Mouse (Mus musculus) heart, adult 2 months (tissue): ENCODE results near the gene Zdhhc17. TPM values are rescaled to one million over a fixed set of nuclear protein-coding genes. Genes with fewer than 3 reads are reported as not detected.

Experiments
- DNase-seq, 2 experiments: peaks; one replicate each; pipeline ENCODE4 v3.0.0; 2021
- H3K27ac ChIP-seq: fragments of 200-600 bp; 2 replicates; pipeline ENCODE4 v1.8.1; 2022
- H3K27me3 ChIP-seq: fragments of 200-500 bp; 2 replicates; pipeline ENCODE4 v1.6.1; 2012; ENCODE audit warnings: mild to moderate bottlenecking, low read length, inconsistent platforms, mixed read lengths; ENCODE audit not compliant: control insufficient read depth, insufficient read depth
- H3K36me3 ChIP-seq: fragments of 200-500 bp; 2 replicates; pipeline ENCODE4 v1.6.1; 2012; ENCODE audit warnings: low read length, inconsistent platforms; ENCODE audit not compliant: control insufficient read depth, insufficient read depth
- H3K4me1 ChIP-seq: fragments of 200-500 bp; 2 replicates; pipeline ENCODE4 v1.6.1; 2011; ENCODE audit warnings: low read length; ENCODE audit not compliant: control insufficient read depth, insufficient read depth
- H3K4me3 ChIP-seq: fragments of 200-600 bp; 2 replicates; pipeline ENCODE4 v1.8.1; 2022
- H3K79me2 ChIP-seq: fragments of 200-500 bp; replicated peaks from 2 replicates; pipeline ENCODE4 v1.6.1; 2012; ENCODE audit warnings: mild to moderate bottlenecking, inconsistent platforms, low read length, moderate library complexity, mixed read lengths; ENCODE audit not compliant: control insufficient read depth, insufficient read depth
- H3K9ac ChIP-seq: fragments of 200-500 bp; 2 replicates; pipeline ENCODE4 v1.6.1; 2012; ENCODE audit warnings: low read depth, mild to moderate bottlenecking, control low read depth, inconsistent platforms, low read length, mixed read lengths
- CTCF ChIP-seq: fragments of 200-600 bp; IDR thresholded peaks from 2 replicates; pipeline ENCODE4 v1.8.1; 2022; ENCODE audit warnings: antibody characterized with exemption, mild to moderate bottlenecking, moderate library complexity
- EP300 ChIP-seq: fragments of 200-500 bp; IDR thresholded peaks from 2 replicates; pipeline ENCODE4 v1.6.1; 2011; ENCODE audit warnings: low read depth, low read length, control low read depth; ENCODE audit not compliant: insufficient read depth
- POLR2A ChIP-seq: fragments of 200-500 bp; IDR thresholded peaks from 2 replicates; pipeline ENCODE4 v1.6.1; 2011; ENCODE audit warnings: mild to moderate bottlenecking, low read depth, low read length, control low read depth; ENCODE audit not compliant: insufficient read depth
- WGBS: fragments of 180-500 bp; shearing (Covaris S2); methylation state at CpG from one replicate; pipeline ENCODE4 v1.1.7; 2018; 5-methylcytosine and 5-hydroxymethylcytosine counted together
- intact Hi-C: fragments of 180-260 bp; cut with DNase I; formaldehyde crosslinking; loops from one replicate; pipeline ENCODE4 v1.15.1; 2025
- long read RNA-seq: library from polyadenylated mRNA; stranded (forward); transcript quantifications from one replicate; pipeline ENCODE4 v2.0.0, GENCODE M21; 2021
- polyA plus RNA-seq: library from polyadenylated mRNA; depleted of rRNA; stranded (reverse); fragments of >200 nt; gene quantifications from 2 replicates; pipeline ENCODE4 v1.2.3, GENCODE M21; 2012; rRNA removed
- total RNA-seq, 2 experiments: library from RNA; stranded (reverse); gene quantifications; 2 replicates each; pipeline ENCODE4 v1.2.3; 2021

Gene Zdhhc17
- total RNA-seq: 10 to 100 TPM; 20.5 to 27.6 TPM
- 19.0 and 32.2 TPM in 2 replicates for polyA plus RNA-seq
- long read RNA-seq: 0 reads

DNA sequence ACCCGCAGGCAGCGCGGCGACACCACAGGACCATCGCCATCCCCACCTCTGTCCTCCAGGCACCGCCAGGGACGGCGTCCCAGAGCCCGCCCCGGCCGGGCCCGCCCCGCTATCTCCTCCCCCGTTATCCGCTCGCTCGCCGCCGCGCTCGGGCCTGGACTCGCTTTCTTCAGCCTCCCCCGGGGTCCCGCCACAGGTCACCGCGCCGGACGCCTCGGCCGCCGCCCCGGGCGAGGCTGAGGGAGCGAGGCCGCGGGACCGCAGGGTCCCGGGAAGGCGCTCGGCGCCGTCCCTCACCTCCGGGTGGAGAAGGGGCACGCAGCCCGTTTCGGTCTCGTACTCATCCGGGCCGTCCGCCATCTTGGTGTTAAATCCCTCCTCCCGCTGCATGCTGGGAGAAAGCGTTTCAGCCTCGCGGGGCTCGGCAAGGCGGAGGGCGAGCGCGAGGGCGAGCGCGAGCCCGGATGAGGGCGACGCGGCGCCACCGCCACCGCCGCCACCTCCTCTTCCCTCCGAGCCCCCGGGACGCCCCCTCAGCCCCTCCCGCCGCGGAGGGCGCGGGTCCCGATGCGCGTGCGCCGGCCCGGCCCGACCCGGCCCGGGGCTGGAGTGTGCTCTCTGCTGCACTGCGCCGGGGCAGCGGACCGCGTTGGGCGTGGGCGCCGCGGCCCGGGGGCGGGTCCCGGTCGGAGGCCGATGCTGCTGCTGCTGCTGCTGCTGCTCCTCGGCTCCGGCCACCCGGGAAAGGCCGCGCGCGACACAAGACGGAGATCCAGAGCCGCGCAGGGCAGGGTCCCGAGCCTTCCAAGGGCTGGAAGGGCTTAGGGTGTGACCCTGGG, at the start of gene Zdhhc17:
Zdhhc17 (minus strand) TSS at position 500 of the 839 bp plus-strand sequence.
- H3K4me1 ChIP-seq: peaks cover 1% of the 10 kb centered on the region; the same call in 1 of the 2 replicates
- 0 out of 2 replicates have a peak, but pooled peaks cover 2% of the 10 kb centered on the region for H3K79me2 ChIP-seq
- H3K9ac ChIP-seq: peak within 1 kb of the TSS; percentile 97
- DNase-seq: peak; percentile 94 to 95
- TF ChIP-seq POLR2A: peak; percentile 82; the same call in 1 of the 2 replicates
- peak; percentile 27; the same call in 1 of the 2 replicates for TF ChIP-seq CTCF
- TF ChIP-seq EP300: 0 out of 2 replicates have a peak, but pooled peaks have one; percentile 41
- H3K27ac ChIP-seq: peak within 1 kb of the TSS; percentile 100
- H3K27me3 ChIP-seq: no peaks in the 10 kb centered on the region
- peak within 1 kb of the TSS; percentile 96 for H3K4me3 ChIP-seq
- WGBS: under 1% methylated on average over 84 of the region's 112 CpGs
- H3K36me3 ChIP-seq: no peaks in the 10 kb centered on the region
- intact Hi-C loops: loop anchor here (2.0 to 5.0 kb wide), 3 partner anchors 17 to 152 kb away; partner anchors contain the start of gene Osbpl8

DNA sequence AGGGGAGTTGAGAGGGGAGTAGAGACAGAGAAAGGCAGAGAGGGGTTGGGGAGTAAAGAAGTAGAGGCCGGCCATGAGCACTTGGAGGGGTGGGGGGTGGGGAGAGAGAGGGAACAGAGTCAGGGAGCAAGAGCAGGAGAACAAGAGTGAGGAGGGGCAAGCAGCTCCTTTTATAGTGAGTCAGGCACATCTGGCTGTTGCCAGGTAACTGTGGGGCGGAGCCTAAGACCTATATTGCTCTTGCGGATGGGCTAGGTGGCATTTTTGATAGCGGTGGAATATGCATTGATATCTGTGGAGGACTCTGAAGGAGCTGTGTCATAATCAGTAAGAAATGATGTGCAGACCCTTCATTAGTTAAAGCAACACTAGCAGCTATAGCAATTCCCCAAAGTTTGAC, 45.8 kb upstream of the Zdhhc17 start:
- no peaks in the 10 kb centered on the region for H3K36me3 ChIP-seq
- TF ChIP-seq POLR2A: no peak
- no peak for TF ChIP-seq EP300
- no peak for TF ChIP-seq CTCF
- no peaks in the 10 kb centered on the region for H3K27me3 ChIP-seq
- H3K4me1 ChIP-seq: no peaks in the 10 kb centered on the region; the same call in 1 of the 2 replicates
- no peak overlapping the region for H3K4me3 ChIP-seq
- no peaks in the 10 kb centered on the region for H3K79me2 ChIP-seq
- intact Hi-C loops: no loop called here
- DNase-seq: no peak
- H3K9ac ChIP-seq: no peak overlapping the region
- 74% methylated on average over 4 of the region's 4 CpGs for WGBS
- H3K27ac ChIP-seq: no peak overlapping the region

- no peak overlapping the region for H3K9ac ChIP-seq
- H3K4me3 ChIP-seq: no peak overlapping the region
- no peaks in the 10 kb centered on the region for H3K4me1 ChIP-seq
- intact Hi-C loops: no loop called here
- peaks cover 2% of the 10 kb centered on the region; the same call in 1 of the 2 replicates for H3K36me3 ChIP-seq
- H3K79me2 ChIP-seq: no peaks in the 10 kb centered on the region
- no peak overlapping the region for H3K27ac ChIP-seq
- TF ChIP-seq EP300 (no peak), POLR2A (no peak), CTCF (no peak)
- no peaks in the 10 kb centered on the region for H3K27me3 ChIP-seq
- no peak for DNase-seq
- WGBS: 83% methylated on average over 3 of the region's 3 CpGs
These were observed 41.7 kb upstream of the Zdhhc17 start for GRCm38 (mm10) chr10:111051606-111052005.

DNA sequence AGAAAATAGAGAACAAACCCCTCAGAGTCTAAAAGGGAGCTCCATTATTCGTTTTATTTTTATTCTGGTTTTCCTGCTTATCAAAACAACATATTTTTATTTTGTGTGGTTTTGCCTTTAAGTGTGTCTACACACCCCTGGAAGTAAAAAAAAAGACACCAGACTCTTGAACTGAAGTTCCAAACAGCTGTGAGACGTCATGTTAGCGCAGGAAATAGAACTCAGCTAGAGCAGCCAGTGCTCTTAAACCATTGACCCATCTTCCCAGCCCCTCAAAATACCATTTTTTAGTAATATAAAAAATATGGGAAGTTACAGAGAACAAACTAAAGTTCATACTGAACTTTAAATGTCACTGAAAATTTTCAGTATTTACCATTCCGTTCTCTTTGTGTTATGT, 40.6 kb upstream of the Zdhhc17 start:
- intact Hi-C loops: no loop called here
- Histone ChIP-seq H3K36me3 (peaks cover 2% of the 10 kb centered on the region; the same call in 1 of the 2 replicates), H3K4me3 (no peak overlapping the region), H3K27ac (no peak overlapping the region), H3K79me2 (no peaks in the 10 kb centered on the region), H3K4me1 (no peaks in the 10 kb centered on the region), H3K9ac (no peak overlapping the region), H3K27me3 (no peaks in the 10 kb centered on the region)
- no peak for DNase-seq
- whole genome bisulfite sequencing: 58% methylated on average over 4 of the region's 4 CpGs
- TF ChIP-seq EP300 (no peak), POLR2A (no peak), CTCF (no peak)

DNA sequence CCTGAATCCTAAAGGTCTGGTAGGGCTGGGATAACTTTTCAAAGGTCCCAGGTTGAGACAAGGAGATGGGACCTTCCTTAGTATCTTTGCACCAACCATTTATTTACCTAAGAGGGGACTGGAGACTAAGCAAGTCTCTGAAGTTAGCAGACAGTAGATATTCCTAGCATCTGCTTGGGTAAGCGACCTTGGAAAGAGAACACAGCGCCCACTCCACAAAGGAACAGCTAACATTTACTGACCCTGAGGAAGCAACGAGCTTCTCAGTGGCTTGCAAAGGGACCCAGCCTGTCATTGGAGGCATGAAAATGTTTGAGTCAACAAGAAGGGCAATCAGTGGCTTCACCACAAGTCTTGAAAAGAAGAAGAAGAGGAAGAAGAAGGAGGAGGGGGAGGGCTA, 40.1 kb upstream of the Zdhhc17 start:
- peaks cover 2% of the 10 kb centered on the region; the same call in 1 of the 2 replicates for H3K36me3 ChIP-seq
- no peak for DNase-seq
- intact Hi-C loops: no loop called here
- TF ChIP-seq CTCF (no peak), POLR2A (no peak), EP300 (no peak)
- 75% methylated on average over 3 of the region's 3 CpGs for WGBS
- H3K27ac ChIP-seq: no peak overlapping the region
- no peaks in the 10 kb centered on the region for H3K27me3 ChIP-seq
- H3K79me2 ChIP-seq: no peaks in the 10 kb centered on the region
- H3K4me1 ChIP-seq: no peaks in the 10 kb centered on the region
- no peak overlapping the region for H3K4me3 ChIP-seq
- no peak overlapping the region for H3K9ac ChIP-seq

- intact Hi-C loops: loop anchor here (2.0 kb wide), 1 partner anchor 33 kb away; no protein-coding TSS in a partner anchor
- Histone ChIP-seq H3K36me3 (peaks cover 2% of the 10 kb centered on the region; the same call in 1 of the 2 replicates), H3K4me1 (no peaks in the 10 kb centered on the region), H3K4me3 (no peak overlapping the region), H3K9ac (no peak overlapping the region), H3K27ac (no peak overlapping the region), H3K79me2 (no peaks in the 10 kb centered on the region), H3K27me3 (no peaks in the 10 kb centered on the region)
- WGBS: 44% methylated on average over 7 of the region's 7 CpGs
- TF ChIP-seq CTCF (no peak), EP300 (no peak), POLR2A (no peak)
- no peak for DNase-seq
These were observed 38.0 kb upstream of the Zdhhc17 start for GRCm38 (mm10) chr10:111047895-111048294.
